Mouse (Mus musculus): Measurements from ENCODE around the gene Fam117b. TPM values are rescaled to one million over a fixed set of nuclear protein-coding genes. Genes with fewer than 3 reads are reported as not detected.

The Fam117b gene
- total RNA-seq (2021): 10 to 100 TPM; 52.0 to 56.5 TPM
- long read RNA-seq, experiment 1, full-length matches to known transcripts: 65 of 77 reads
- long read RNA-seq, experiment 1, partial matches to known transcripts: 3 of 77 reads
- long read RNA-seq, experiment 1, other reads (novel, unspliced or antisense): 9 of 77 reads
- long read RNA-seq, experiment 2, full-length matches to known transcripts: 48 of 56 reads
- long read RNA-seq, experiment 2, partial matches to known transcripts: 5 of 56 reads
- long read RNA-seq, experiment 2, other reads (novel, unspliced or antisense): 3 of 56 reads

DNA sequence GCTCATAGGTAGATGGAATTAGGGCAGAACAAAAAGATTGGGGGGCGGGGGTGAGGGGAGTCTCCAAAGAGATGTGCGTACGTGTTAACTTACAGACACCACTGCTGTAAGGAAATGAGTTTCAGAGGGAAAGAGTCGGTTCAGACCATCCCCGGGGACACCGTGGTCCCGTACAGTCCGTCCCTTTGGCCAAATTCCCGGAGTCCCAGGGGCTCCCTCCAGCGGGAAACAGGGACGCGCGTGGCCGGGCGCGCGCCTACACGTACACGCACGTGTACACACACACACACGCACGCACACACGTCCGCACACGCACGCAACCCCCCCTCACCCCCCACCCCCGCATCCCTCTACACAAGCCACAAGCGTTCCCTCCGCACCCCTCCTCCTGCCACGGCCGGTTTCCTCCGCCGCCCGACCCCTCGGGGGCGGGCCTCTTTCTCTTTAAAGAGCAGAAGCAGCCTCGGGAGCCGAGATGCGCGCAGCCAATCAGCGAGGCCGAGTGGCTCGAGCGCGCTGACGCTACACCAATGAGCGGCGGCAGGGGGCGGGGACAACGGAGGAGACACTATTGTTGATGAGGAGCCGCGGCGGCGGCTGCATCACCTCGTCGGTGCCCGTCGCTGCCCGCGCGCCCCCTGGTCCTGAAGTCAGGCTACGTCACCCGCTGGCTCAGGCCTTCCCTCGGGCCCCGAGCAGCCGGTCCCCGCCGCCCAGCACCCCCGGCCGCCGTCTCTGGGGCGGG lies at the start of gene Fam117b:
Gene Fam117b (plus strand): TSS at position 594 of the 745 bp plus-strand sequence.
- TF ChIP-seq CTCF (IDR thresholded peaks at IDR 0.05): no peak; the same call in 1 of the 2 replicates
- peak; percentile 96 to 98 for DNase-seq (ENCODE audit: extremely low spot score in 1 of 2, low spot score in 2 of 2)
- Histone ChIP-seq H3K4me3 (peak within 1 kb of the TSS; percentile 89), H3K27ac (peak within 1 kb of the TSS; percentile 97)
- intact Hi-C loops (cut with DNase I): loop anchor here (1.0 to 2.0 kb wide), 2 partner anchors 150 to 184 kb away; no protein-coding TSS in a partner anchor

DNA sequence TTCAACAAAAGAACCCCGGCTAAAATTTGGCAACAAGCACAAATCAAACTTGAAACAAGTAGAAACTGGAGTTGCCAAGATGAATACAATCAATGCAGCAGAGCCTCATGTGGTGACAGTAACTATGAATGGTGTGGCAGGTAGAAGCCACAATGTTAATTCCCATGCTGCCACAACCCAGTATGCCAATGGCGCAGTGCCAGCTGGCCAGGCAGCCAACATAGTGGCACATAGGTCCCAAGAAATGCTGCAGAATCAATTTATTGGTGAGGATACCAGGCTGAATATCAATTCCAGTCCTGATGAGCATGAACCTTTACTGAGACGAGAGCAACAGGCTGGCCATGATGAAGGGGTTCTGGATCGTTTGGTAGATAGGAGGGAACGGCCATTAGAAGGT lies 44.8 kb upstream of the Fam117b start:
- intact Hi-C loops (cut with DNase I): no loop called here
- H3K27ac ChIP-seq: no peak overlapping the region
- H3K4me3 ChIP-seq: no peak overlapping the region
- TF ChIP-seq CTCF (IDR thresholded peaks at IDR 0.05): no peak
- DNase-seq (ENCODE audit: extremely low spot score in 1 of 2, low spot score in 2 of 2): no peak

DNA sequence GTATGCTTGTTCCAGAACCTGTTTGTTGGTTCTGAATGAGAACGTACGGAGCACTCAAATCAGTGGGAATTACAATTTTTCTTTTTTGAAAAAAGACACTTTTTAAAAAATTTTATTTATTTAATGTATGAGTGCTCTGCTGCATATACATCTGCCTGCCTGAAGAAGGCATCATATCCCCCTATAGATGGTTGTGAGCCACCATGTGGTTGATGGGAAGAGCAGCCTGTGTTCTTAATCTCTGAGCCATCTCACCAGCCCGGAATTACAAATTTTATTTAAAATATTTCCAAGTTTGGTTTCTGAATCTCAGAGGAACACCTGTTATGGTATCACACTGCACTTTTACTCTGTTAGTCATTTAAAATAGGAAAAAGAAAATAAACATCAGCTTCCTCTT lies 38.8 kb upstream of the Fam117b start:
- H3K27ac ChIP-seq: no peak overlapping the region
- no peak for DNase-seq (ENCODE audit: extremely low spot score in 1 of 2, low spot score in 2 of 2)
- intact Hi-C loops (cut with DNase I): no loop called here
- peak; percentile 51 for TF ChIP-seq CTCF (IDR thresholded peaks at IDR 0.05)
- no peak overlapping the region for H3K4me3 ChIP-seq

DNA sequence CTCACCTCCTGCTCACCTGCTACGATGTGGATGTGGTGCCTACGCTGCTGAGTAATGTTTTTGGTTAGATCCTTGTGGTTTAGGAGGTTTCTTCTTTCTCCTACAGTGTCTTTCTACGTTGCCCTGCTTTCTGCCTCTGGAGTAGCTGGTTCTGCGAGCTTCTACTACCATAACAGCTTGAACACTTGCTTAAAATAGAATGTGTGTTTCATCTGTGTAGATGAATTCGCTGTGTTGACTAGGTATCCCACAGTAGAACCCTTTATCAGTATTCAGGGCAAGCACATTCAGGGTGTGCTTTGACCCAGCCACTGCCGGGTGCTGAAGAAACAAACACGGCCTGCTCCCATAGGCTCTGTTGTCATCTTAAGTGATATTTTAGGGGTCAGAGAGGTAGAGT lies 34.7 kb upstream of the Fam117b start:
- H3K4me3 ChIP-seq: no peak overlapping the region
- no peak for TF ChIP-seq CTCF (IDR thresholded peaks at IDR 0.05)
- DNase-seq (ENCODE audit: extremely low spot score in 1 of 2, low spot score in 2 of 2): no peak
- intact Hi-C loops (cut with DNase I): no loop called here
- H3K27ac ChIP-seq: no peak overlapping the region

DNA sequence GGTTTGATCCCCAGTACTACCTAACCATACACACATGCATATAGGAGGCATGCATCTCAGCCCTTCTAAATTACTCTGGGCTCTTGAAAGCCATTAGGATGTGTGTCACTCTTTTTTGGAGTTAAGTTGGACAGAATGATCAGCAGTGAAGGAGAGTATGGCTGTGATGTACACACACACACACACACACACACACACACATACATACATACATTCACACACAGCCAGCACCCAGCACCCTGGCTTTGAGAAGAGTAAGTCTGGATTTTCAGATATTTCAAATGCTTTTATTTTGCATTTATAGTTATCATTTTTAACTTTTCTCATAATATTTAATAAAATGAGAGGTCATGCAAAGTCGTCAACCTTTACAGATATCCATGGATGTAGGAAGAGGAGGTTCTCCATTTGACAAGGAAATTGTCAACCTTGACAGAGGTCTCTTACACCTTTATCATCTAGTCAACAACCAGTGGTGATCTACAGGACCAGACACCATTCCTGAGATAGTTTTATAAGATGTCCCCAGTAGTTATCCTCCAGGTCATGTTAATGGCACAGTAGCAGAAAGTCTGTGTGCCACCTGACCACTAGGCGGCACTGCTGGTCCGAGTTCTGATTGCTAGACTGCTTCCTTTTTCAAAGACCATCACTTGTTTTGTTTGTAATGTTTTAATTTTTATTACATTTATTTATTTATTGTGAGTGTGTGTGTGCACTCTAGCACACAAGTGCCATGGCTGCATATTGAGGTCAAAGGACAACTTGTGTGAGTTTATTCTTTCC lies 29.3 kb upstream of the Fam117b start:
- Histone ChIP-seq H3K4me3 (no peak overlapping the region), H3K27ac (no peak overlapping the region)
- intact Hi-C loops (cut with DNase I): loop anchor here (2.0 to 10.0 kb wide), 3 partner anchors 84 to 211 kb away; partner anchors contain the start of genes Carf and Wdr12
- DNase-seq (ENCODE audit: extremely low spot score in 1 of 2, low spot score in 2 of 2): peak; percentile 65 to 76
- peak; percentile 95 for TF ChIP-seq CTCF (IDR thresholded peaks at IDR 0.05)

DNA sequence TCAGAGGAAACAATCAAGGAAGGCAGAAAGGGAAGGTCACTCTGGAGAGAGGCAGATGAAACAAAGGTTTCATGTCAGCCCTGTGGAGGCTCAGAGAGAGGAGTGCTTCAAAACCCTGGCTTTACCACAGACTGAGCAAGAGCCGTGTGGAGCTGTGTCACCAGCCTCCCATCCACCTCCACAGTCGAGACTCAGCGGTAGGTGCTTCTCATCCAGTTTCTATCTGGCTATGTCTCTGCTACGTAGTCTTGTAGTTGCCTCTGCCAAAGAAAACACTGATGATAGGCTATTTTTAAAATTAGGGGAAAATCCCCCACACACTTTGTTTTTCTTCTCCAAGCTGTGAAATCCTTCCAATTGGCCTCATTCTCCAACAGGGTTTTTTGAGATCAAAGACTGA lies 25.9 kb upstream of the Fam117b start:
- no peak for DNase-seq (ENCODE audit: extremely low spot score in 1 of 2, low spot score in 2 of 2)
- intact Hi-C loops (cut with DNase I): loop anchor here (10.0 kb wide), 1 partner anchor 208 kb away; the partner anchor contains the start of genes Carf and Wdr12
- no peak overlapping the region for H3K27ac ChIP-seq
- no peak for TF ChIP-seq CTCF (IDR thresholded peaks at IDR 0.05)
- H3K4me3 ChIP-seq: no peak overlapping the region

DNA sequence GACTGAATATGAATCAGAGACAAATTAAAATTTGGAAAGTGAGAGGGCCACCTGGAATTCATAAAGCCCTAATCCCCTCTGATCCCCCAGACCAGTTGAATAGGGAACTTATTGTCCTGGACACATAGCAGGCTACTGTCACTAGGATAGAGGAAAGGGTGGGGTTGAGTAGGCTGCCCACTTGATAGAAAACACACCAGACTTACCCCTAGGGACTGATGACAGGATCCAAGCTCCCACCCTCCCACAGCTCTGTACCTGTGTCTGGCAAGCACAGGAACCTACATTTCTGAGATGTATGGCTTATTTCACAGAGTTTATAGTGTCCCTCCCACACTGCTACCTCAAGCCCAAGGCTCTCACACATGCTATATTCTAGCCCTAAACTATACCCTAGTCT lies 24.8 kb upstream of the Fam117b start:
- intact Hi-C loops (cut with DNase I): loop anchor here (10.0 kb wide), 1 partner anchor 207 kb away; the partner anchor contains the start of genes Carf and Wdr12
- TF ChIP-seq CTCF (IDR thresholded peaks at IDR 0.05): no peak
- no peak overlapping the region for H3K27ac ChIP-seq
- no peak overlapping the region for H3K4me3 ChIP-seq
- no peak for DNase-seq (ENCODE audit: extremely low spot score in 1 of 2, low spot score in 2 of 2)

DNA sequence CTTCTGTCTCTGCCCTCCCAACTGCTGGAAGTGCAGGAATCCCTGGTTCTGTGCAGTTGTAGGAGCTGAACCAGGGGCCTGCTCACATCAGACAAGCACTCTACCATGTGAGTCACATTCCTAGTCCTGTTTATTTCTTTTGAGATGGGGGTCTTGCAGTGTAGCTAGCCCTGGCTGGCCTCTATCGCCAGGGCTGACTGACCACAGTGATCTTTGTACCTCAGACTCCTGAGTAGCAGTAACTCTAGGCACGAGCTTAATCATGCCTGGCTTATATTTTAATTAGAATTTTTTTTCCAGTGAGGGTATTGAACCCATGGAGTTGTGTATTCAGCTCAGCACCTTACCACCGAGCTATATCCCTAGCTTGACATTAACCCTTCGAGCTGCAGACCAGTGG lies 21.6 kb upstream of the Fam117b start:
- no peak overlapping the region for H3K4me3 ChIP-seq
- no peak overlapping the region for H3K27ac ChIP-seq
- intact Hi-C loops (cut with DNase I): no loop called here
- DNase-seq (ENCODE audit: extremely low spot score in 1 of 2, low spot score in 2 of 2): no peak
- TF ChIP-seq CTCF (IDR thresholded peaks at IDR 0.05): no peak

DNA sequence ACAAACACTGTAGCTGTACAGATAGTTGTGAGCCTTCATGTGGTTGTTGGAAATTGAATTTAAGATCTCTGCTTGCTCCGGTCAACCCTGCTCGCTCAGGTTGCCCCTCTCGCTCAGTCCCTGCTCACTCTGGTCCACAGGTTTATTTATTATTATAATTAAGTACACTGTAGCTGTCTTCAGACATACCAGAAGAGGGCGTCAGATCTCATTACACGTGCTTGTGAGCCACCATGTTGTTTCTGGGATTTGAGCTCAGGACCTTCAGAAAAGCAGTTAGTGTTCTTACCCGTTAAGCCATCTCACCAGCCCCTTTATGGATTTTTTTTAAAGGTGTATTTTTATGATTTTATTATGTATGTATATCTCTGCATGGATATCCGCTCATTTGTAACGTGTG lies 20.0 kb upstream of the Fam117b start:
- TF ChIP-seq CTCF (IDR thresholded peaks at IDR 0.05): no peak; the same call in 1 of the 2 replicates
- H3K4me3 ChIP-seq: no peak overlapping the region
- H3K27ac ChIP-seq: no peak overlapping the region
- intact Hi-C loops (cut with DNase I): no loop called here
- DNase-seq (ENCODE audit: extremely low spot score in 1 of 2, low spot score in 2 of 2): no peak

DNA sequence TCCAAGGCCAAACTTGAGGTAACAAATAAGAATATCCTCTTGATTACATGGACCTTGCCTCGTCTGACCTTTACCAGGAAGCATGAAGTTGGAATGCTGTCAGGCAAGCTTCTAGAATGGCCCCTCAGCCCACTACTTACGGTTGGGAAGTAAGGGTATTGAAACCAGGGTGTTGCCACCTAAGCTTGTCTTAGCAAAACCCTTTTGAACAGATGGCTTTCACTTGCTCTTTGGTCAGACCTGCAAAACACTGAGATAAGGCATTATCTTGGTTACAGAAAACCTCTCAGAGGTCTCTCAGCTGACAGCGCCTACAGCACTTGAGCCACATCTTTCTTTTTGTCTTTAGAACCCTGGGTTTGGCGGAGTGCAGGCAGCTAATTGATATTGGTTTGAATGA lies 18.8 kb upstream of the Fam117b start:
- TF ChIP-seq CTCF (IDR thresholded peaks at IDR 0.05): no peak
- Histone ChIP-seq H3K27ac (no peak overlapping the region), H3K4me3 (no peak overlapping the region)
- intact Hi-C loops (cut with DNase I): no loop called here
- no peak for DNase-seq (ENCODE audit: extremely low spot score in 1 of 2, low spot score in 2 of 2)

DNA sequence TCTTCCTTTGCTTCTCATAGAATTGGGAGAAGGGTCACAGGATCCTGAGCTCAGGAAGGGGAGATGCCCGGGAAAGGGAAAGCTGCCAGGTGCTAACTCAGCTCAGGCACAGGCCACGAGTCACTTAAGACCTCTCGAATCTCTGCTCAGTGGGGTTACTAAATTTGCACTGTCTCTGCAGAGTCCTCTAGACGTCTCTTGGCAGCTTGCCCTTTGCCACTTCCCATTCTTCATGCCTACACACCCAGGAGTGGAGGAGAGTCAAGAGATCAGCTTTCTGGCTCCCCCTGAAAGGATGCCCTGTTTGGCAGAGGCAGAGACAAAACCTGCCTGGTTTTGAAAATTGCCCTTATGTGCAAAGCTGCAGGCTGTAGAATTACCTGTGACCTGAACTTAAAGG lies 17.4 kb upstream of the Fam117b start:
- intact Hi-C loops (cut with DNase I): no loop called here
- Histone ChIP-seq H3K4me3 (no peak overlapping the region), H3K27ac (no peak overlapping the region)
- TF ChIP-seq CTCF (IDR thresholded peaks at IDR 0.05): no peak
- DNase-seq (ENCODE audit: extremely low spot score in 1 of 2, low spot score in 2 of 2): peak; percentile 21 to 23
